Mouse (Mus musculus) liver, adult 2 months (tissue): ENCODE measurements at regions not wholly inside any gene's neighbourhood (a gene's known extent, or its start where the extent isn't known, plus 50 kb on each side); places are given as distances from the start of the nearest gene placed in this dataset.

ENCODE experiments used
- DNase-seq: peaks from one replicate; pipeline ENCODE4 v3.0.0-alpha.2; 2011; ENCODE audit warnings: low read depth, low spot score; ENCODE audit errors: extremely low read depth
- H3K27ac ChIP-seq: fragments of 200-500 bp; replicated peaks from 2 replicates; pipeline ENCODE4 v1.5.1; 2012; ENCODE audit warnings: low read depth, mild to moderate bottlenecking, control low read depth, inconsistent platforms, low read length; ENCODE audit not compliant: insufficient read depth
- H3K27me3 ChIP-seq: fragments of 200-500 bp; 2 replicates; pipeline ENCODE4 v1.6.1; 2012; ENCODE audit warnings: mild to moderate bottlenecking, moderate library complexity, low read length, inconsistent platforms; ENCODE audit not compliant: control insufficient read depth, insufficient read depth
- H3K36me3 ChIP-seq: fragments of 200-500 bp; 2 replicates; pipeline ENCODE4 v1.6.1; 2012; ENCODE audit warnings: low read length, inconsistent platforms; ENCODE audit not compliant: control insufficient read depth, insufficient read depth
- H3K4me1 ChIP-seq: fragments of 200-500 bp; 2 replicates; pipeline ENCODE4 v1.6.1; 2011; ENCODE audit warnings: low read length; ENCODE audit not compliant: control insufficient read depth, insufficient read depth
- H3K4me3 ChIP-seq: fragments of 200-500 bp; 2 replicates; pipeline ENCODE4 v1.5.1; 2011; ENCODE audit warnings: low read depth, mild to moderate bottlenecking, control low read depth, low read length, moderate library complexity; ENCODE audit not compliant: insufficient read depth
- H3K79me2 ChIP-seq: fragments of 200-500 bp; 2 replicates; pipeline ENCODE4 v1.6.1; 2012; ENCODE audit warnings: inconsistent platforms, mild to moderate bottlenecking, low read length, moderate library complexity; ENCODE audit not compliant: control insufficient read depth, insufficient read depth
- H3K9ac ChIP-seq: fragments of 200-500 bp; 2 replicates; pipeline ENCODE4 v1.6.1; 2012; ENCODE audit warnings: low read depth, mild to moderate bottlenecking, control low read depth, inconsistent platforms, low read length
- CTCF ChIP-seq: fragments of 200-500 bp; IDR thresholded peaks from 2 replicates; pipeline ENCODE4 v1.5.1; 2011; ENCODE audit warnings: low read depth, low read length, control low read depth
- POLR2A ChIP-seq: fragments of 200-500 bp; IDR thresholded peaks from 2 replicates; pipeline ENCODE4 v1.6.1; 2011; ENCODE audit warnings: low read length, control low read depth; ENCODE audit not compliant: insufficient read depth; ENCODE audit errors: extremely low read depth
- whole genome bisulfite sequencing: fragments of 180-500 bp; shearing (Covaris S2); methylation state at CpG from one replicate; pipeline ENCODE4 v1.1.7; 2018; 5-methylcytosine and 5-hydroxymethylcytosine counted together

DNA sequence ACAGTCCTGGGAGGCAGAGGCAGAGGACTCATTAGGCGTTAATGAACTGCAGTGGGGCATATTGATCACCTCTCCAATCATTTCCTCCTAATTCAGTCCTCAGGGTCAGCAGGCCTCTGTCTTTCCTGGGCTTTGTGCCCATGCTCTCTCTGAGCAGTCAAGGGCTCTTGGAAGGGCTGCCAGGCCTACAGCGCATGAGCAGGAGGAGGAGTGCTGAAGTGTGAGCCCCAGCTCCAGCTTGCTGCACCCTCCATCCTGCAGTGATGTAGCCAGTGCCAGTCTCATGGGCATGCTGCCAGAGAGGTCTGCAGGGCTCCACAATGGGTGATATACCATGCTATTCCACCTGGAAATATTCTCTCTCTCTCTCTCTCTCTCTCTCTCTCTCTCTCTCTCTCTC, 89.6 kb upstream of the Pja1 start:
- WGBS: 77% methylated on average over 2 of the region's 2 CpGs
- Histone ChIP-seq H3K9ac (no peak overlapping the region), H3K4me1 (no peaks in the 10 kb centered on the region), H3K36me3 (no peaks in the 10 kb centered on the region), H3K27me3 (no peaks in the 10 kb centered on the region), H3K27ac (no peak overlapping the region), H3K4me3 (no peak overlapping the region), H3K79me2 (no peaks in the 10 kb centered on the region)
- DNase-seq: no peak
- TF ChIP-seq CTCF: no peak
- no peak for TF ChIP-seq POLR2A

GRCm38 (mm10) chrX:99556876-99557354, 85.8 kb upstream of the Pja1 start:
- Histone ChIP-seq H3K27me3 (no peaks in the 10 kb centered on the region), H3K79me2 (no peaks in the 10 kb centered on the region), H3K27ac (no peak overlapping the region), H3K36me3 (no peaks in the 10 kb centered on the region), H3K4me3 (no peak overlapping the region), H3K4me1 (no peaks in the 10 kb centered on the region), H3K9ac (no peak overlapping the region)
- DNase-seq: no peak
- TF ChIP-seq POLR2A (no peak), CTCF (no peak)
- 77% methylated on average over 8 of the region's 8 CpGs for WGBS

DNA sequence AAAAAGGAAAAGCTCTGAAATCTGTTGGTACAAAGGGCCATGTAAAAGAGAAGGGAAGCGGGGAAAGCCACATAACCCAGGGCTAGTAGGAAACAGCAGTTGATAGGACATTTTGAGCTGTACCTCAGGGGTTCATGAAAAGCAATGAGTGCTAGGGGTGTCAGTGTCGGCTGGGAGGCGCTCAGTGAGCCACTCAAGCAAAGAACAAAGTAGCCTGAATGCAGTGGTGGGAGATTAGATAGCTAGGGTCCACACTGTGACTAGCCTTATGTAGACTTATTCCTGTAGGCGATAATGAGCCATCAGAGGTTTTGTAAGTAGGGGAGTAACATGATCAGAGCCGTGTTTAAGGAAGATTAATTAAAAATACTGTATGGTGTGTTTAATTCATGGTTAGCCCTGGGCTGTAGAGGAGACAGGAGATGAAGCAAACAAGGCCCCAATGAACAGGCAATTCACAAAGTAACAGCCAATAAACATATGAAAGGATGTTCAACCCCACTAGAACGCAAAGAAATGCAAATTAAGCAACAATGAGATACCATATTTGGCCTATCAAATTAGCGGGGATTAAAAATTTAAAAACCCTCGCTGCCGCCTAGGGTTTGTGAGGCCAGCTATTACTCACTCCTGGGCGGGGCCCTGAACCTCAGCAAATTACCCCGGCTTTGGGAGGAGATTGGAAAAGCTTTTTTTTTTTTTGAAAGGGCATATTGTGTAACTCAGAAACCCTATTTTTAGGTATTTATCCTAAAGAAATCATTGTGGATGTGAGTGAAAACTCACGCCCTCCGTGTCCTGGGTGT, 85.1 kb upstream of the Pja1 start:
- WGBS: 73% methylated on average over 13 of the region's 13 CpGs
- H3K27me3 ChIP-seq: no peaks in the 10 kb centered on the region
- H3K9ac ChIP-seq: no peak overlapping the region
- no peaks in the 10 kb centered on the region for H3K36me3 ChIP-seq
- H3K79me2 ChIP-seq: no peaks in the 10 kb centered on the region
- no peak for DNase-seq
- TF ChIP-seq CTCF (no peak), POLR2A (no peak)
- no peaks in the 10 kb centered on the region for H3K4me1 ChIP-seq
- no peak overlapping the region for H3K4me3 ChIP-seq
- H3K27ac ChIP-seq: no peak overlapping the region

- Histone ChIP-seq H3K36me3 (no peaks in the 10 kb centered on the region), H3K79me2 (no peaks in the 10 kb centered on the region), H3K4me3 (no peak overlapping the region), H3K4me1 (no peaks in the 10 kb centered on the region), H3K27ac (no peak overlapping the region), H3K27me3 (no peaks in the 10 kb centered on the region), H3K9ac (no peak overlapping the region)
- WGBS: 94% methylated on average over 2 of the region's 2 CpGs
- DNase-seq: no peak
- TF ChIP-seq POLR2A: no peak
- no peak for TF ChIP-seq CTCF
Observed at GRCm38 (mm10) chrX:99552778-99553177, 81.7 kb upstream of the Pja1 start.

GRCm38 (mm10) chrX:99550057-99550760, 79.1 kb upstream of the Pja1 start:
- 90% methylated on average over 7 of the region's 7 CpGs for WGBS
- H3K27ac ChIP-seq: no peak overlapping the region
- H3K79me2 ChIP-seq: no peaks in the 10 kb centered on the region
- H3K4me1 ChIP-seq: no peaks in the 10 kb centered on the region
- H3K36me3 ChIP-seq: no peaks in the 10 kb centered on the region
- no peak overlapping the region for H3K4me3 ChIP-seq
- H3K27me3 ChIP-seq: no peaks in the 10 kb centered on the region
- no peak for DNase-seq
- TF ChIP-seq POLR2A (no peak), CTCF (no peak)
- H3K9ac ChIP-seq: no peak overlapping the region

- Histone ChIP-seq H3K27ac (no peak overlapping the region), H3K27me3 (no peaks in the 10 kb centered on the region), H3K79me2 (no peaks in the 10 kb centered on the region), H3K9ac (no peak overlapping the region), H3K4me3 (no peak overlapping the region), H3K4me1 (no peaks in the 10 kb centered on the region), H3K36me3 (no peaks in the 10 kb centered on the region)
- 75% methylated on average over 4 of the region's 4 CpGs for whole genome bisulfite sequencing
- no peak for DNase-seq
- TF ChIP-seq POLR2A (no peak), CTCF (no peak)
Observed at GRCm38 (mm10) chrX:99548284-99549019, 77.4 kb upstream of the Pja1 start.
